Mouse (Mus musculus) myocyte (in vitro differentiated cells): ENCODE measurements around the gene Rpusd2.

Experiments used
- CEBPB ChIP-seq: IDR thresholded peaks from 2 replicates; pipeline ENCODE4 v1.6.1; 2011; ENCODE audit warnings: mild to moderate bottlenecking, moderate library complexity; ENCODE audit not compliant: poor library complexity, insufficient read depth, severe bottlenecking
- E2F4 ChIP-seq: IDR thresholded peaks from one replicate; pipeline ENCODE4 v1.6.1; 2011; ENCODE audit warnings: mild to moderate bottlenecking, control low read depth, moderate library complexity; ENCODE audit not compliant: insufficient read depth
- MAX ChIP-seq: IDR thresholded peaks from one replicate; pipeline ENCODE4 v1.6.1; 2011; ENCODE audit warnings: low read depth, mild to moderate bottlenecking, control low read depth
- MYOD1 ChIP-seq, 3 experiments: IDR thresholded peaks; one replicate each; pipeline ENCODE4 v1.6.1; 2011; ENCODE audit warnings: control low read depth in 2 of 3, low read depth in 2 of 3, mild to moderate bottlenecking in 2 of 3, moderate library complexity in 1 of 3; ENCODE audit not compliant: insufficient read length in 2 of 3, control insufficient read depth in 1 of 3
- MYOG ChIP-seq, 3 experiments: IDR thresholded peaks; one replicate each; pipeline ENCODE4 v1.6.1; 2011; ENCODE audit warnings: control low read depth in 2 of 3, low read depth in 2 of 3, mild to moderate bottlenecking in 2 of 3; ENCODE audit not compliant: insufficient read length in 2 of 3, control insufficient read depth in 1 of 3, insufficient read depth in 1 of 3
- POLR2A ChIP-seq: IDR thresholded peaks from one replicate; pipeline ENCODE4 v1.6.1; 2011; ENCODE audit warnings: low read depth, mild to moderate bottlenecking, control low read depth, moderate library complexity; ENCODE audit not compliant: insufficient read length
- TCF3 ChIP-seq: IDR thresholded peaks from one replicate; pipeline ENCODE4 v1.6.1; 2011; ENCODE audit warnings: low read depth, control low read depth; ENCODE audit not compliant: insufficient read length
- USF1 ChIP-seq: IDR thresholded peaks from one replicate; pipeline ENCODE4 v1.6.1; 2011; ENCODE audit warnings: low read depth, mild to moderate bottlenecking, control low read depth, moderate library complexity

DNA sequence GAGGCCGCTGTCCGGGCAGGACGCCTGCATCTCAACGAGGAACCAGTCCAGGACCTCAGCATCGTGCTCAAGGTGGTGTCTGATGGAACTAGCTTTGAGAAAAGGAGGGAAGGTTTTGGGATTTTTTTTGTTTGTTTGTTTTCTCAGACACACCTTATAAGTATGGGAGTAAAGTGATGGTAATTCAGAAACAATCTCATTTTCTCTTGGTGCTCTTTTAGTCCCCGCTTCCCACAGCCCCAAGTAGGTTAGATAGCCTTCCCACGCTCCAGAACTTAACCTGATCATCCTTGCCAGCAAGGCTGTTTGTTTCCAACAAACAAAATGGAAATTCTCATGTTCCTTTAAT is 781 bp downstream of the Rpusd2 start:
- no peak for TF ChIP-seq POLR2A
- TF ChIP-seq E2F4: no peak
- TF ChIP-seq MAX: no peak
- no peak for TF ChIP-seq CEBPB
- no peak for TF ChIP-seq MYOD1 (IDR thresholded peaks at IDR 0.05; ENCODE audit: control insufficient read depth in 1 of 3, insufficient read length in 2 of 3, low read depth in 2 of 3)
- no peak for TF ChIP-seq MYOG (IDR thresholded peaks at IDR 0.05; ENCODE audit: control insufficient read depth in 1 of 3, insufficient read depth in 1 of 3, insufficient read length in 2 of 3, low read depth in 2 of 3)
- no peak for TF ChIP-seq USF1
- TF ChIP-seq TCF3: no peak
